Mouse (Mus musculus): ENCODE results near the gene S100a13. TPM values are rescaled to one million over a fixed set of nuclear protein-coding genes. Genes with fewer than 3 reads are reported as not detected.
A peak's percentile ranks its signal among the peaks of the same experiment; 100 is the strongest.

S100a13 gene
- polyA plus RNA-seq, 1 experiment from 2014 or later = 70.4 TPM

DNA sequence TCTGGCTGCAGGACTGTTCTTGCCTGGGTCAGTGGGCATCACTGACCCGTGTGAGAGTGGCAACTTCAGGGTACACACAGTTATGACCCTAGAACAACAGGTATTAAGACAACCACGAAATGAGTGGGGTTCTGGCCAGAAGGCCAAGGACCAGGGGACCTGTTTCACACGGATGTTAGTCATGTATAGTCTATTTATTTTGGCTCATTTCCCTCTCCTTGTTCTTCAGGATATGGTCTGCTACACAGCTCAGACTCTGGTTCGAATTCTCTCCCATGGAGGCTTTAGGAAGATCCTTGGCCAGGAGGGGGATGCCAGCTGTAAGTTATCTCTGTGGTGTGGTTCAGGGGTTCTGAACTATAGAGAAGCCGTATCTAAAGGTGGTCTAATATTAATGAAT, 27.2 kb upstream of the S100a13 start:
- Histone ChIP-seq H3K9me3 (no peaks in the 10 kb centered on the region), H3K36me3 (peaks cover 76% of the 10 kb centered on the region), H3K4me3 (no peak overlapping the region), H3K27me3 (replicated peaks) (no peaks in the 10 kb centered on the region), H3K4me2 (no peak overlapping the region), H3K4me1 (peaks cover 16% of the 10 kb centered on the region), H3K9ac (no peak overlapping the region), H3K27ac (replicated peaks) (no peak overlapping the region)
- no peak for ATAC-seq (ENCODE audit: extremely low read depth, insufficient number of reproducible peaks, low FRiP score, low TSS enrichment)
- WGBS = 77% methylated on average over 5 of the region's 5 CpGs

- Histone ChIP-seq H3K27ac (replicated peaks) (no peak overlapping the region), H3K27me3 (replicated peaks) (no peaks in the 10 kb centered on the region), H3K4me3 (no peak overlapping the region), H3K9ac (no peak overlapping the region), H3K9me3 (no peaks in the 10 kb centered on the region), H3K4me1 (peaks cover 16% of the 10 kb centered on the region), H3K36me3 (peaks cover 60% of the 10 kb centered on the region), H3K4me2 (no peak overlapping the region)
- 88% methylated on average over 6 of the region's 6 CpGs for WGBS
- ATAC-seq (ENCODE audit: extremely low read depth, insufficient number of reproducible peaks, low FRiP score, low TSS enrichment) = no peak
These were observed 25.7 kb upstream of the S100a13 start for GRCm38 (mm10) chr3:90488576-90488975.

DNA sequence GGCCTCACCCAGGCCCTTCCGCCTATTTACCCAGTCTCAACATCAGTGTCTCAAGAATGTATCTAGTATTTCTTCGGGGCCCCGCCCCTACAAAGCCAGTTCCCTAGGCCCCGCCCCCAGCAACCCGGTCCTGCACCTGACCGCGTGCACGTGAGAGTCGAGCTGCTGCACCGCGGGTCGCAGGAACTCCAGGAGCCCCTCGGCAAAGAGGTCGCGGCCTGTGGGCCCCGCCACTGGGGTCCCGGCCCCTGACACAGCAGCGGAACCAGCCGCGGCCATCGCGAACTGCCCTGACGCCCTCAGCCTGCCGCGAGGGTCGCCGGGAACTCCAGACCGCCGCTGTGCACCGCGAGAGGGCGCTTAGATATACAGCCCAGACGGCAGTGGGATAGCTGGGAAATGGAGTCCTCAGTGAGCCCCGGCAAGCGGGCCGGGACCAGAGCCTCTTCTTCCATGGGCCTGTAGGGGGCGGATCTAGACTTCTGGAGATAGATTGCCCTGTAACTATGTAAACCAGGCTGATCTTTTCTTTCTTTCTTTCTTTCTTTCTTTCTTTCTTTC, 23.5 kb upstream of the S100a13 start, which contains the start of gene Snapin:
Snapin (minus strand) TSS at position 338 of the 561 bp plus-strand sequence.
- H3K9ac ChIP-seq = peak within 1 kb of the TSS; percentile 89
- WGBS = under 1% methylated on average over 37 of the region's 37 CpGs
- H3K4me1 ChIP-seq = peaks cover 16% of the 10 kb centered on the region
- peaks cover 57% of the 10 kb centered on the region for H3K36me3 ChIP-seq
- H3K4me3 ChIP-seq = peak within 1 kb of the TSS; percentile 83
- ATAC-seq (ENCODE audit: extremely low read depth, insufficient number of reproducible peaks, low FRiP score, low TSS enrichment) = peak; percentile 96
- H3K4me2 ChIP-seq = peak within 1 kb of the TSS; percentile 73
- H3K27me3 ChIP-seq (replicated peaks) = no peaks in the 10 kb centered on the region
- H3K27ac ChIP-seq (replicated peaks) = peak within 1 kb of the TSS; percentile 77
- H3K9me3 ChIP-seq = no peaks in the 10 kb centered on the region

GRCm38 (mm10) chr3:90491350-90491749, 22.9 kb upstream of the S100a13 start:
- Histone ChIP-seq H3K9ac (no peak overlapping the region), H3K4me3 (no peak overlapping the region), H3K27ac (replicated peaks) (no peak overlapping the region), H3K36me3 (peaks cover 57% of the 10 kb centered on the region), H3K9me3 (no peaks in the 10 kb centered on the region), H3K4me2 (no peak overlapping the region), H3K27me3 (replicated peaks) (no peaks in the 10 kb centered on the region), H3K4me1 (peaks cover 16% of the 10 kb centered on the region)
- 36% methylated on average over 2 of the region's 2 CpGs for WGBS
- no peak for ATAC-seq (ENCODE audit: extremely low read depth, insufficient number of reproducible peaks, low FRiP score, low TSS enrichment)

DNA sequence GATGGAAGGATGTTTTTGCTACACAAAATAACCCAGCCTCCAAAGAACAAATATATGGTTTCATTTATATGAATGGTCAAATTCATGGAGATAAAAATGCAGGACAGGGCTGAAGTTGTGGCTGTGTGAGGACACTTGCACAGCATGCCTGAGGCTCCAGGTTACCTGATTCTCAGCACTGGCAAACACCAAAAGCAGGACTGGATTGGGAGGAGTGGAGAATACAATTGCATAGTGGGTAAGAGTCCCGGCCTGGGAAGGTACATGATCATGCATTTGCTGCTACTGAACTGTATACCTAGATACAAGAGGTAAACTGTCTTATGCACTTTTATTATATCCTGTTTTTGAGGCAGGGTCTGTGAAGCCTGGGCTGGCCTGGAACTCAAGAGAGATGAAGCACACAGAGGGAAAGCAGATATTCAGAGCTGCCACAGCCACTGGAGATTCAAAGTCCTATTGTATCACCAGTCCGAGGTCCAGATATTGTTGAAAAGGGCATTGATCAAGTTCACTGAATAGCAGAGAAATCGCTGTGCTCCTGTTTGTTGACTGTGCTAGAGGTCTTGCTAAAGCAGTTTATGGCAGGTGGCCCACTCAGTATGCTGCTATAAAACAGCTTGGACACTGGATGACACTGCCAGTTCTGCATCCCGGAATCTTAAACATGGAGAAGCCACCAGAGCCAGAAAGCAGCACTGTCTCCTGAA, 20.2 kb upstream of the S100a13 start:
- Histone ChIP-seq H3K9me3 (no peaks in the 10 kb centered on the region), H3K27me3 (replicated peaks) (no peaks in the 10 kb centered on the region), H3K4me3 (no peak overlapping the region), H3K4me2 (no peak overlapping the region), H3K4me1 (peaks cover 11% of the 10 kb centered on the region), H3K27ac (replicated peaks) (no peak overlapping the region), H3K9ac (no peak overlapping the region), H3K36me3 (peaks cover 58% of the 10 kb centered on the region)
- no peak for ATAC-seq (ENCODE audit: extremely low read depth, insufficient number of reproducible peaks, low FRiP score, low TSS enrichment)
- 61% methylated on average over 4 of the region's 4 CpGs for WGBS

DNA sequence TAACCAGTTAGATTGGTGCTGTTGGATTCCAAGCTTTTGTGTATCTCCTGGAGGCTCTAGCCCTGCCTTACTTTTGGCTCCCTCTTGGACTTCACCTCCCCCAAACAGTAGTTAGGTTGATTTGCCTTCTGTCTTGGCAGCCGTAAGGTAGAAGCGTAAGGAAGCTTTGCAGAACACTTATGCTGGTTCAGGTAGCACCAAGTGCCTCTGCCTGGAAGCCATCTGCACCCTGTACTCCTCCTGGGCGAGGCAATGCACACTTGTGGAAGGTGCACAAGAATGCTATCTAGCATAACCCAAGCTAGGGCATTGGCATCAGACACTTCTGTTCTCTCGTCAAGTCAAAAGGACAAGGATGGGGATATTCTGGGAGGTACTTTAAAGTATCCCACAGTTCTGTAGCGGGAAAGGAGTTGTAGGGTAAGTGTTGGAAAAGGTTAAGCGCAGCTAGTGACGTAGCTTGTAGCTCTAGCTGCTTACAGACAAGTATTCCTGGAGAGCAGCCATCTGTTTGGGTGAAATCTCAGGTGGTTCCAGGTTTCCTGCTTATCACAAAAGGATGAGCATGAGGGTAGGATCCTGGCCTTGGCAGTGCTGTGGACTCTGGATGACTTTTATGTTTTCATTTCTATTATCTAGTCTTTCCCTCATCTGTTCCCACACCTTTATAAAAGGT, 18.2 kb upstream of the S100a13 start:
- H3K4me3 ChIP-seq = no peak overlapping the region
- H3K27ac ChIP-seq (replicated peaks) = no peak overlapping the region
- H3K36me3 ChIP-seq = peaks cover 70% of the 10 kb centered on the region
- no peaks in the 10 kb centered on the region for H3K4me1 ChIP-seq
- 85% methylated on average over 7 of the region's 7 CpGs for WGBS
- no peak overlapping the region for H3K4me2 ChIP-seq
- no peaks in the 10 kb centered on the region for H3K9me3 ChIP-seq
- H3K9ac ChIP-seq = no peak overlapping the region
- no peaks in the 10 kb centered on the region for H3K27me3 ChIP-seq (replicated peaks)
- no peak for ATAC-seq (ENCODE audit: extremely low read depth, insufficient number of reproducible peaks, low FRiP score, low TSS enrichment)

DNA sequence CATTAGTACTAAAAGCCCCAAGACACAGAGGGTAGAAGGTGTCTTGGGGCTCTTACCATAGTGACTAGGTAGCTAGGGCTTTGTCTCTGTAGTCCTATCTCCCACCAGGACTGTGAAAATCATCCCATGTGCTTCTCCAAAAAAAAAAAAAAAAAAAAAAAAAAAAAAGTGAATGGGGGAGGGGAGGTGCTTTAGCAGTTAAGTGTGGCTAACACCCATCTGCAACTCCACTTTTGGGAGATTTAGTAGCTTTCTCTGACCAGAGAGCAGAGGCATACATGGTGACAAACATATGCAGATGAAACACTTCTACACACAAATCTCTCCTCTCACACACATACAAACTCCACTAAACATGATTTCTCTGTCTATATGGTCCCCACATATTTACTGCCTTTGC, 16.6 kb upstream of the S100a13 start:
- no peak for ATAC-seq (ENCODE audit: extremely low read depth, insufficient number of reproducible peaks, low FRiP score, low TSS enrichment)
- no peaks in the 10 kb centered on the region for H3K9me3 ChIP-seq

GRCm38 (mm10) chr3:90503444-90503843, 10.8 kb upstream of the S100a13 start:
- Histone ChIP-seq H3K27me3 (replicated peaks) (no peaks in the 10 kb centered on the region), H3K36me3 (peaks cover 93% of the 10 kb centered on the region), H3K4me2 (no peak overlapping the region), H3K9me3 (no peaks in the 10 kb centered on the region), H3K4me3 (no peak overlapping the region), H3K4me1 (peaks cover 19% of the 10 kb centered on the region), H3K9ac (no peak overlapping the region), H3K27ac (replicated peaks) (no peak overlapping the region)
- ATAC-seq (ENCODE audit: extremely low read depth, insufficient number of reproducible peaks, low FRiP score, low TSS enrichment) = no peak
- WGBS = 85% methylated on average over 4 of the region's 4 CpGs

More for the DNA sequence above, 16.6 kb upstream of the S100a13 start:
- H3K4me3 ChIP-seq = no peak overlapping the region
- no peaks in the 10 kb centered on the region for H3K27me3 ChIP-seq (replicated peaks)
- H3K9ac ChIP-seq = no peak overlapping the region
- no peak overlapping the region for H3K4me2 ChIP-seq
- no peaks in the 10 kb centered on the region for H3K4me1 ChIP-seq
- no peak overlapping the region for H3K27ac ChIP-seq (replicated peaks)
- H3K36me3 ChIP-seq = peaks cover 86% of the 10 kb centered on the region

DNA sequence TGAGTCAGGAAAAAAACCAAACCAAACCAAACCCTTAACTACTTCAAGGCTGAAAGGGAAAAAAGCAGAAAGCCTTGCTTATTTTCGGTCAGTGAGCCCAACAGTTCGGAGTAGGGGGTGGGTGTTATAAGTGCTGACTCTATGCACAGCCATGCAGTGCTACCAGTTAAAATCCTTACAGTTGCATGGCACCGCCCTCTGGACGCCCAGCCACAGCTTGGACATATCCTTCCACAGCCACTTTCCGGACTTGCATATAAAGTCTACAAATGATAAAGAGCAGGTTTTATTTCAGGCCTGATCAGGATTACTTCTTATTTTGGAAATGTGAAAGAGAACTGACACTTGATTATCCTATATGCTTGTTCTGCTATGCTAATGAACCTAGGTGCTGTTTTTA, 9.0 kb upstream of the S100a13 start:
- no peaks in the 10 kb centered on the region for H3K27me3 ChIP-seq (replicated peaks)
- no peak overlapping the region for H3K4me2 ChIP-seq
- H3K4me1 ChIP-seq = peaks cover 19% of the 10 kb centered on the region
- no peaks in the 10 kb centered on the region for H3K9me3 ChIP-seq
- ATAC-seq (ENCODE audit: extremely low read depth, insufficient number of reproducible peaks, low FRiP score, low TSS enrichment) = no peak
- H3K27ac ChIP-seq (replicated peaks) = no peak overlapping the region
- no peak overlapping the region for H3K9ac ChIP-seq
- H3K4me3 ChIP-seq = no peak overlapping the region
- peaks cover 76% of the 10 kb centered on the region for H3K36me3 ChIP-seq
- 94% methylated on average over 5 of the region's 5 CpGs for WGBS

GRCm38 (mm10) chr3:90506362-90506761, 7.9 kb upstream of the S100a13 start:
- H3K27me3 ChIP-seq (replicated peaks) = no peaks in the 10 kb centered on the region
- H3K4me1 ChIP-seq = peaks cover 19% of the 10 kb centered on the region
- ATAC-seq (ENCODE audit: extremely low read depth, insufficient number of reproducible peaks, low FRiP score, low TSS enrichment) = no peak
- no peak overlapping the region for H3K4me3 ChIP-seq
- no peak overlapping the region for H3K27ac ChIP-seq (replicated peaks)
- H3K4me2 ChIP-seq = no peak overlapping the region
- no peak overlapping the region for H3K9ac ChIP-seq
- WGBS = 58% methylated on average over 3 of the region's 3 CpGs
- no peaks in the 10 kb centered on the region for H3K9me3 ChIP-seq
- peaks cover 77% of the 10 kb centered on the region for H3K36me3 ChIP-seq

DNA sequence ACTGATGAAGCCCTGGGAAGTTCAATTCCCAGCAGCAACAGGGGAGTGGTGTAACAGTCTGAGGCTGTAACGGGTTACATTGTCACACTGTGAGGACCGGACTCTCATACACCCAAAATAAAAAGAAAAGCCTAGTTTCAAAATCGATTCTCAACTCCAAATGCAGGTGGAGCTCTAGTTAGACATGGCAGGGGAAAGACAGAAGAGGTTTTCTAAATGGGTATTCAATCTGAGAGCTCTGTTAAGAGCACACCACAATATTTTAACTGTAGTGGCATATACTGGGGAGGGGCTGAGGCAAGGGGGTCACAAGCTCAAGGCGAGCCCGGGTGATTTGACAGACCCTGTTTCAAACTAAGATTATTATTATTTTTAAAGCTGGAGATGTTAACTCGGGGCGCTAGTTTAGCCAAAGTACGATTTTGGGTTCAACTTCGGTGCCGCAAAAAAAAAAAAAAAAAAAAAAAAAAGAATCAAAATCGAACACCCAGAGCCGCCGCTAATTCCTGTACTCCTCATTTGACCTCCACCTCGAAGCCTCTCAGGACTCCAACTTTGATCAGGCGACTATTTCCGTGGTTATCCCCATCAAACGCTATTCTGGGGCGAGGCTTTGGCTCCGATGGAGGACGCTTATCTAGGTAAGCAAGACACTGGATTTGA, 5.8 kb upstream of the S100a13 start:
- Histone ChIP-seq H3K4me2 (peak overlapping the region; percentile 92), H3K9ac (peak overlapping the region; percentile 99), H3K4me1 (peaks cover 31% of the 10 kb centered on the region), H3K27me3 (replicated peaks) (0 out of 2 replicates have a peak, but pooled peaks cover 9% of the 10 kb centered on the region), H3K36me3 (peaks cover 56% of the 10 kb centered on the region), H3K4me3 (peak overlapping the region; percentile 98), H3K9me3 (no peaks in the 10 kb centered on the region), H3K27ac (replicated peaks) (peak overlapping the region; percentile 95)
- ATAC-seq (ENCODE audit: extremely low read depth, insufficient number of reproducible peaks, low FRiP score, low TSS enrichment) = no peak
- 2% methylated on average over 20 of the region's 20 CpGs for WGBS
